Mouse (Mus musculus) layer of hippocampus, adult 18-20 months (tissue): ENCODE data around the gene Lzts3. TPM values are rescaled to one million over a fixed set of nuclear protein-coding genes. Genes with fewer than 3 reads are reported as not detected.
A peak's percentile ranks its signal among the peaks of the same experiment; 100 is the strongest.
"Not testable (repeated sequence)": the region's sequence is repeated elsewhere in the genome, so short reads cannot be mapped to it uniquely, and the experiment has no call there.

Experiments
- DNase-seq, 2 experiments: peaks; one replicate each; pipeline ENCODE4 v3.0.0; 2022; ENCODE audit warnings: low spot score in 2 of 2
- long read RNA-seq: library from polyadenylated mRNA; stranded (forward); transcript quantifications from one replicate; pipeline ENCODE4 v2.0.0, GENCODE M21; 2021
- total RNA-seq, 2 experiments: library from RNA; stranded (reverse); gene quantifications; 2 replicates each; pipeline ENCODE4 v1.2.3; 2021

The Lzts3 gene
- total RNA-seq, result 100 to 1,000 TPM; 193 to 196 TPM
- long read RNA-seq, full-length matches to known transcripts, result 76 of 156 reads
- long read RNA-seq, partial matches to known transcripts, result 15 of 156 reads
- long read RNA-seq, other reads (novel, unspliced or antisense), result 65 of 156 reads

- DNase-seq, result peak; percentile 91 to 92
Observed at GRCm38 (mm10) chr2:130642684-130643369, at the start of gene Lzts3. Lzts3 (minus strand) TSS chr2:130642803.

DNA sequence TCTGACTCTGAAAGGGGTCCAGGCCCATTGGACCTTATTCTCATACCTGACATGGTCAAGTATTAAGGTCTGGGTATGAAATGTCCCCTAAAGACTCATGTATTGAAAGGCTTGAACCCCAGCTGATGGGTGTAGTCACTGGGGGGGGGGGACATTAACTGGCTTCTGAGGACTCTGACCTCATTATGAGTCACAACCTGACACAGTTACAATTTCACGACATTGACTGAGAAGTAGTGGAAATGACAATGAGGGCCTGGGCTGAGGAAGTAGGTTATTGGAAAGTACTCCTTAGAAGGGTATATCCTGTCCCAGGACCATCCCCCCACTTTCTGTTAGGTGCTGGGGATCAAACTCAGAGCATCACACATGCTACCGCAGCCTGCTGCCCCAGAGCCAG, 46.4 kb upstream of the Lzts3 start:
- DNase-seq, result no peak

GRCm38 (mm10) chr2:130685426-130685825, 42.8 kb upstream of the Lzts3 start:
- no peak for DNase-seq

DNA sequence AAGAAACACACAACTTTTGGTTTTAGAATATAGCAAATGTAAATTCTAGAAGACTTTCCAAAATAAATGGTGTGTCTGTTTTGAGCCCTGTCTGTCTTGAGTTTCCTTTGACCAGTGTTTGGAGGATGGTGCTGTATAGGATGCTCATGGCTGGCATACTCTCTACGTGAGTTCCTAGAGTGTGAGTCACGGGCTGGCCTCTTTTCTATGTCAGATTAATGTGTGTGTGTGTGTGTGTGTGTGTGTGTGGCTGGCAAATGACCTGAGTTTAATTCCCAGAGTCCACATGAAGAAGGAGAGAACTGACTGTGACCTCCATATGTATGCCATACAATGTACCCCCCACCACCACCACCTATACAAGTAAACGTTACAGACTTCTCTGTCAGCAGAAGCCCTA, 38.9 kb upstream of the Lzts3 start:
- DNase-seq, result no peak

- DNase-seq, result no peak
Observed at GRCm38 (mm10) chr2:130679899-130680298, 37.3 kb upstream of the Lzts3 start.

GRCm38 (mm10) chr2:130679154-130679553, 36.6 kb upstream of the Lzts3 start:
- DNase-seq, result peak; percentile 72 to 77

- DNase-seq, result no peak
Observed at GRCm38 (mm10) chr2:130677211-130677610, 34.6 kb upstream of the Lzts3 start.

- DNase-seq, result peak; percentile 86 to 91
Observed at GRCm38 (mm10) chr2:130667559-130667958, 25.0 kb upstream of the Lzts3 start, which contains the start of gene Itpa. Itpa (plus strand) TSS chr2:130667610.

DNA sequence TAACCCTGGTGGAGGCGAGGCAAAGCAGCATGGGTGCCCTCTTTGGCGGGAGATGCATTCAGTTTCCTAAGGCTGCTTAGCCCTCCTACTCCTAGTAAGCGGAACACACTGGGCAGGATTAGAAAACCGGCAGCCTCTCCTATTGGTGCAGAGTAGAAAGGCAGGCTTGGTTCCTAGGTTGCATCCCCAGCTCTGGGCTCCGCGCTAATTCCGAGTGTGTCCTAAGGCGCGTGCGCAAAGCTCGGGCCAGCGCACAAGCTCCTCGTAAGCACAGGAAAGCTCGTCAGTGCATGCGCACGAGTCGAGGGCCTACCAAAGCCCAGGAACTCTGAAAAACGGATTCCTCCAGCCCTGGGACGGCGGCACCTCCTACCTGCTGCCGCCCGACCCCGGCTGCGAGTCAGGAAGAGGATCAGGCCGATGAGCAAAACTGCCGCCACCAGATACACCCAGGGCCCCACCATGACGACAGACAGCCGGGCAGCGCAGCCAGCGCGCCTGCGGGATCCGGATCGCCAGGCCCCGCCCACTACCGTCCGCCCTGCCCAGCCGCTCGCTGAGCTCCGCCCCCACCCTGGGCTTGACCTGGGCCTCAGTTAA, 21.6 kb upstream of the Lzts3 start, which contains the start of gene Ddrgk1:
Ddrgk1 (minus strand) TSS at position 558 of the 600 bp plus-strand sequence.
- peak; percentile 95 to 97 for DNase-seq

GRCm38 (mm10) chr2:130663342-130663741, 20.7 kb upstream of the Lzts3 start:
- DNase-seq, result no peak

GRCm38 (mm10) chr2:130658530-130658929, 15.9 kb upstream of the Lzts3 start:
- no peak for DNase-seq

DNA sequence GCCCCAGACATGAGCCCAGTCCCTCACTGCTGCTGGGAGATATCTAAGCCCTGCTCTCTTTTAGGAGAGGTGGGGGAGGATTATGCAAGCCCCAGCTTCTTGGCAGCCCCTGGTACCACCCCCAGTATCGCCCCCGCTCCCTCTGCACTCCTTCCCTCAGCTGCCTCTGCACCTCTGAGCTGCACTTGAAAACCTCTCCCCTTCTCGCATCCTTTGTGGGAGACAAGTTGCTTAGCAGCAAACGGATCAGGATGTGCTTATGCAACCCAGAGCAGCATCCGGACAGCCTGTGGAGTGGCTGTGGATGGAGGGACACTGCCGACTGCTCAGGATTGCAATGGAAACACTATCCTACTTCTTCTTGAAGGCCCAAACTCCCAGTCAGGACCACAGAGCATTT, 14.9 kb upstream of the Lzts3 start:
- peak; percentile 87 to 94 for DNase-seq

DNA sequence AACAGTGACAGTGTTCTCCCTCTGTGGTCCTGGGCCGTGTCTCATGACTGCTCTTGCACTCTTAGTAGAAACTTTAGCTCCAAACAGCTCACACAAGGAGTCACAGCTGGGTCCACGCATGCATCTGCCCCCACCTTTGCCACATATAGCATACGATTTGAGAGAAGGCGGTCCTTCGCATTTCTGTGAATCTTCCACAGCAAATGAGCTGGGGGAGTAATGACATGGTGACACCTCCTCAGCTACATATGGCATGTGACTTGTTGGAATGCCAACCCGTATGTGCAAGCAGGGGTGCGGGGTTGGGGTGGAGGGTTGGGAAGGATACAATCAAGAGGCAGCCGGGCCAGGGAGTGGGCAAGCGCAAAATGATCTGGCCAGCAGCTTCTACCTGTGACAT, 13.9 kb upstream of the Lzts3 start:
- DNase-seq, result peak in 1 of 2 experiments; percentile 75

- DNase-seq, result no peak
Observed at GRCm38 (mm10) chr2:130655660-130656339, 13.2 kb upstream of the Lzts3 start.

DNA sequence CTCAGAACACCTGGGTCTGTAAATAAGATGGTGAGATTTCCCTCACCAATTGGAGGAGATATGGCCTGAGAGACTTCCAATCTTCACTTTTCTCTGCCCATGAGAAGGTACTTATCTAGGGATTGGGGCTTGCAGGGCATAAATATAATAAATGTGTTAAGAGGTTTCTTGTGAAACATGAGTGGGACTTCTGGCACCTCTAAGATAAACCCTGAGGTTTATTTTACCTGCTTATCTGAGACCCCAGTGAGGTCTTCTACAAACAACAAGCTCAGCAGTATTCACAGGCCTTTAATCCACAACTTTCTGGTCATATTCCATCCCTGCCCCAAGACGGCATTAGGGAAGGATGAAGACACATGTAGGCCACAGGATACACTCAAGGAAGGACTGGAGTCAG, 11.2 kb upstream of the Lzts3 start:
- no peak for DNase-seq

GRCm38 (mm10) chr2:130653303-130653702, 10.7 kb upstream of the Lzts3 start:
- DNase-seq, result no peak

DNA sequence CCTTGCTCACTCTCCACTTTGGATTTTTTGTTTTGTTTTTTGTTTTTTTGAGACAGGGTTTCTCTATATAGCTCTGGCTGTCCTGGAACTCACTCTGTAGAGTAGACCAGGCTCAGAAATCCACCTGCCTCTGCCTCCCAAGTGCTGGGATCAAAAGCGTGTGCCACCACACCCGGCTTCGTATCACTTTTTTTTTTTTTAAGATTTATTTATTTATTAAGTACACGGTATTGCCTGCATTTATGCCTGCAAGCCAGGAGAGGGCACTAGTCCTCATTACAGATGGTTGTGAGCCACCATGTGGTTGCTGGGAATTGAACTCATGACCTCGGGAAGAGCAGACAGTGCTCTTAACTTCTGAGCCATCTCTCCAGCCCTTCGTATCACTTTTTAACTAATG, 6.4 kb upstream of the Lzts3 start:
- DNase-seq, result not testable (repeated sequence)

DNA sequence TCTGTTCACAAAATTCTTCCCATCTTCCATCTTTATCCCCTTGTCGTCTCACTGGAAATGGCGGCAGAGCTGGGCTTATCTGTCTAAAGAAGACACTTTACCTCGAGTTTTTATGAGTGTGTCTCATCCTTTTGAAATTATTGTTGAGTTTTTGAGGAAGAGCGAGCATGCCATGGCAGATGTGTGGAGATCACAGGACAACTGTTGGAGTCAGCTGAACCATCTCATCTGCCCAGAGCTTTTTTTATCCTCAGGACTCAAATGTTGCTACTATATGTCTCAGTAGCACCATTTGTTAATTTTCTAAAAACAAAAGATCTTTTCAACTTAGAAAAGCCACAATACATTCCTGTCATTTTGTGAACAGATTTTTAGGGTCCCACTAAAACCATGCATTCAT, 2.6 kb upstream of the Lzts3 start:
- DNase-seq, result no peak

GRCm38 (mm10) chr2:130642197-130642660, 374 bp downstream of the Lzts3 start:
- no peak for DNase-seq

DNA sequence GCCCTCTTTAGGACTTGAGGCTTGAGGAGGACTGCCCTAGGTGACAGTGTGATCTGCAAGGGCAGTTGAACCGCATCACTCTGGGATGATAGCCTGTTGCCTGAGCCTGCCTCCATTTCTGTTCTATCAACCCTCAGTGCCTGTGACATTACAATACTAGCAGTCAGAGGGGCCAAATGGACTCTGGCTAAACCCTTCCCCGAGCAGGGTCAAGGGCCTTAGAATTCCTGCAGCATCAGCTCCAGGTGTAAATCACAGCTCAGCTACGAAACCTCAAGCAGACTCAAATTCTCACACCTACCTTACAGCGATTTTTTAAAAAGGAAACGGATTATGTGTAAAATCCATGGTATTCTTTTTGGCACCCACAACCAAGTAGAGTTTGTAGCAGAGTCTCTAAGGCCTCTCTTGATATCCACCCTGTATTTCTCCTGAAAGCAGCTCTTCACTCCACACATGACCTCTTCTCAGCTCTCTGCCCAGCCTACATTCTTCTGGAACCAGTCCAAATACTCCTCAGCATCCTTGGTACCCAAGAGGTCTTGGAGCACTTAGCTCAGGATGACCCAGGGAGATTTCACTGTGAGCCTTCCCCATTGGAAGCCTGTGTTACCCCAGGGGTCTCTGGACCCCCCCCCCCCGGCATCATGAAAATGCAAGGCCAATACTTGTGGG, 1.1 kb downstream of the Lzts3 start:
- no peak for DNase-seq

- no peak for DNase-seq
Observed at GRCm38 (mm10) chr2:130639276-130639675, 3.3 kb downstream of the Lzts3 start.
